Mouse (Mus musculus): ENCODE results near the gene 1700029H14Rik.

Gene 1700029H14Rik

DNA sequence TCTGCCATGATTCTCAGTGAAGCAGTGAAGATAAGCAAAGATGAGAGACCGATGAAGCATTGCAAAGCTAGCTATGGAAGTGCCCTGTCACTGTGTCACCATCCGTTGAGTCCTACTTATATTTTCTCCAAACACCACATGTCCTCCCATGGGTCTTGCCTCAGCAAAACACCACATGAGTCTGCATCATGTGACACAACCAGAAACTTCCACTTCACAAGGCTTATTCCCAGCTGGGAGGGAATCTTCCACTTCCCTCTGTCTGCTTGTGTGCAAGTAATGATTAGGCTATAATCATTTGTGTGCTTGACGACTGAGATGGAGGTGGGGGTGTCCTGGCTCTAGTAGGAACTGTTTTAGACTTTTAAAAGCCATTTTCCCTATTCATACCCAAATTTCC lies 61.0 kb downstream of the 1700029H14Rik start:
- no peak for DNase-seq

All from kidney, adult 9 months (tissue).